Mouse (Mus musculus): ENCODE measurements around the gene Gm30083. TPM values are rescaled to one million over a fixed set of nuclear protein-coding genes. Genes with fewer than 3 reads are reported as not detected.

Gene Gm30083
- not detected in 2 replicates for polyA plus RNA-seq (2014; fragmentation: Nextera tagmentation; extraction: Ambion mirVana)

DNA sequence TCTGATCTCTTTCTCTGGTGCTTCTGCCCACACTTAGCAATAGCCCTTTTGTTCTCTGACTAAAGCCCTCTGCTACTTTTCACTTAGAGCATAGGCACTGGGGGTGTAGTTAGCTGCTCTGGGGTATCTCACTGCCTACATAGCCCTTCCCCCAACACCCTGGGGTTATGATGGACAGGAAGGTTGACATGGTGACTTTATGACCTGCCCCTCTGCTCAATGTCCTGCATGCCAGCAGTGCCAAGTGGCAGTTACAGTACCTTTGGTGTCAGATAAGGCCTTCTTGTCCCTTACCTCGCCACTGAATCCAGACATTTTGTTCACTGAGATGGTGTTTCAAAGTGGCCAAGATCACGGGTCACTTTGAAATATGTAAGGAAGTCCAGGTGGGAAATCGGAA is at the start of gene Gm30083:
Gene Gm30083, minus strand, starts transcription at position 120 of the 400 bp plus-strand sequence.
- Histone ChIP-seq H3K9ac (ENCODE audit: low read depth, low read length) (no peak within 1 kb of the TSS), H3K27me3 (ENCODE audit: control insufficient read depth, insufficient read depth, low read length) (no peaks in the 10 kb centered on the region), H3K4me2 (no peak within 1 kb of the TSS), H3K27ac (ENCODE audit: low read depth, low read length) (no peak within 1 kb of the TSS), H3K4me1 (ENCODE audit: control insufficient read depth, insufficient read depth, low read length) (no peaks in the 10 kb centered on the region), H3K4me3 (ENCODE audit: low read depth, low read length) (no peak within 1 kb of the TSS), H3K9me3 (replicated peaks; ENCODE audit: control insufficient read depth, low read length) (no peaks in the 10 kb centered on the region), H3K36me3 (ENCODE audit: control insufficient read depth, insufficient read depth, low read length) (no peaks in the 10 kb centered on the region)
- no peak for ATAC-seq (replicated peaks; ENCODE audit: insufficient number of reproducible peaks, low FRiP score, low TSS enrichment)
- 74% methylated on average over 3 of the region's 3 CpGs for WGBS (ENCODE audit: insufficient replicate concordance)

GRCm38 (mm10) chr14:34052516-34052915 is 37.5 kb upstream of the Gm30083 start, which contains the start of gene Antxrl:
TSS of gene Antxrl (plus strand) at chr14:34052707.
- 86% methylated on average over 6 of the region's 6 CpGs for WGBS (ENCODE audit: insufficient replicate concordance)

GRCm38 (mm10) chr14:34050101-34050779 is 35.3 kb upstream of the Gm30083 start:
- ATAC-seq (replicated peaks; ENCODE audit: insufficient number of reproducible peaks, low FRiP score, low TSS enrichment): no peak
- H3K4me3 ChIP-seq (ENCODE audit: low read depth, low read length): no peak overlapping the region

More at GRCm38 (mm10) chr14:34052516-34052915, 37.5 kb upstream of the Gm30083 start, which contains the start of gene Antxrl:
- Histone ChIP-seq H3K4me1 (ENCODE audit: control insufficient read depth, insufficient read depth, low read length) (no peaks in the 10 kb centered on the region), H3K4me2 (no peak within 1 kb of the TSS), H3K27ac (ENCODE audit: low read depth, low read length) (no peak within 1 kb of the TSS), H3K9ac (ENCODE audit: low read depth, low read length) (no peak within 1 kb of the TSS), H3K9me3 (replicated peaks; ENCODE audit: control insufficient read depth, low read length) (no peaks in the 10 kb centered on the region), H3K36me3 (ENCODE audit: control insufficient read depth, insufficient read depth, low read length) (no peaks in the 10 kb centered on the region), H3K4me3 (ENCODE audit: low read depth, low read length) (no peak within 1 kb of the TSS), H3K27me3 (ENCODE audit: control insufficient read depth, insufficient read depth, low read length) (0 out of 2 replicates have a peak, but pooled peaks cover 2% of the 10 kb centered on the region)
- no peak for ATAC-seq (replicated peaks; ENCODE audit: insufficient number of reproducible peaks, low FRiP score, low TSS enrichment)

DNA sequence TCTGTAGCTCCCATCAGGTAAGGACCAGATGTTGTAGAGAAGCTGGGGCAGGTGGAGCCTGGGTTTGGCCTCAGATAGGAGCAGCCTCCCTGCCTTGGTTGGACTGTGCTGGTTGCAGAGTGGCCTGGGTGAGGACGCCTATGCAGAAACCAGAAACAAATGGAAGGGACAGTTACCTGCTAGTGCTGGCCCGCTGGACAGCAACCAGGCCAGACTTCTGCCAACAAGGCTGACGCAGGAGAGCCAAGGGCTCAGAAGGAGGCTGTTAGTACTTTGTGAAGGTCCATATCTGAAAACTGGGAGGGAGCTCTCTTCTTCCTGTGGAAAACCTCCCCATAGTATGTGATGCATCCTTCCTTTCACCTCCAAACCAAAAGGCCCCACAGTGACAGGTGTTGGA is 28.4 kb upstream of the Gm30083 start:
- no peak for ATAC-seq (replicated peaks; ENCODE audit: insufficient number of reproducible peaks, low FRiP score, low TSS enrichment)
- no peak overlapping the region for H3K4me3 ChIP-seq (ENCODE audit: low read depth, low read length)
- WGBS (ENCODE audit: insufficient replicate concordance): 43% methylated on average over 3 of the region's 3 CpGs
- no peaks in the 10 kb centered on the region for H3K9me3 ChIP-seq (replicated peaks; ENCODE audit: control insufficient read depth, low read length)
- no peak overlapping the region for H3K9ac ChIP-seq (ENCODE audit: low read depth, low read length)
- H3K4me2 ChIP-seq: no peak overlapping the region
- H3K27ac ChIP-seq (ENCODE audit: low read depth, low read length): no peak overlapping the region
- H3K36me3 ChIP-seq (ENCODE audit: control insufficient read depth, insufficient read depth, low read length): no peaks in the 10 kb centered on the region
- no peaks in the 10 kb centered on the region for H3K4me1 ChIP-seq (ENCODE audit: control insufficient read depth, insufficient read depth, low read length)
- 0 out of 2 replicates have a peak, but pooled peaks cover 3% of the 10 kb centered on the region for H3K27me3 ChIP-seq (ENCODE audit: control insufficient read depth, insufficient read depth, low read length)

More at GRCm38 (mm10) chr14:34050101-34050779, 35.3 kb upstream of the Gm30083 start:
- Histone ChIP-seq H3K27ac (ENCODE audit: low read depth, low read length) (no peak overlapping the region), H3K9me3 (replicated peaks; ENCODE audit: control insufficient read depth, low read length) (no peaks in the 10 kb centered on the region), H3K4me2 (no peak overlapping the region), H3K4me1 (ENCODE audit: control insufficient read depth, insufficient read depth, low read length) (no peaks in the 10 kb centered on the region), H3K9ac (ENCODE audit: low read depth, low read length) (no peak overlapping the region), H3K27me3 (ENCODE audit: control insufficient read depth, insufficient read depth, low read length) (0 out of 2 replicates have a peak, but pooled peaks cover 3% of the 10 kb centered on the region), H3K36me3 (ENCODE audit: control insufficient read depth, insufficient read depth, low read length) (no peaks in the 10 kb centered on the region)
- WGBS (ENCODE audit: insufficient replicate concordance): 66% methylated on average over 5 of the region's 5 CpGs

GRCm38 (mm10) chr14:34041241-34041640 is 26.3 kb upstream of the Gm30083 start:
- Histone ChIP-seq H3K4me1 (ENCODE audit: control insufficient read depth, insufficient read depth, low read length) (no peaks in the 10 kb centered on the region), H3K4me2 (no peak overlapping the region), H3K9me3 (replicated peaks; ENCODE audit: control insufficient read depth, low read length) (no peaks in the 10 kb centered on the region), H3K4me3 (ENCODE audit: low read depth, low read length) (no peak overlapping the region), H3K27me3 (ENCODE audit: control insufficient read depth, insufficient read depth, low read length) (no peaks in the 10 kb centered on the region), H3K9ac (ENCODE audit: low read depth, low read length) (no peak overlapping the region), H3K36me3 (ENCODE audit: control insufficient read depth, insufficient read depth, low read length) (no peaks in the 10 kb centered on the region), H3K27ac (ENCODE audit: low read depth, low read length) (no peak overlapping the region)
- ATAC-seq (replicated peaks; ENCODE audit: insufficient number of reproducible peaks, low FRiP score, low TSS enrichment): no peak
- 79% methylated on average over 4 of the region's 4 CpGs for WGBS (ENCODE audit: insufficient replicate concordance)

GRCm38 (mm10) chr14:34033841-34034610 is 19.0 kb upstream of the Gm30083 start:
- H3K9me3 ChIP-seq (replicated peaks; ENCODE audit: control insufficient read depth, low read length): no peaks in the 10 kb centered on the region
- WGBS (ENCODE audit: insufficient replicate concordance): 77% methylated on average over 8 of the region's 8 CpGs
- no peak for ATAC-seq (replicated peaks; ENCODE audit: insufficient number of reproducible peaks, low FRiP score, low TSS enrichment)
- H3K9ac ChIP-seq (ENCODE audit: low read depth, low read length): no peak overlapping the region
- no peak overlapping the region for H3K27ac ChIP-seq (ENCODE audit: low read depth, low read length)
- no peaks in the 10 kb centered on the region for H3K36me3 ChIP-seq (ENCODE audit: control insufficient read depth, insufficient read depth, low read length)
- H3K4me1 ChIP-seq (ENCODE audit: control insufficient read depth, insufficient read depth, low read length): no peaks in the 10 kb centered on the region
- H3K4me3 ChIP-seq (ENCODE audit: low read depth, low read length): no peak overlapping the region
- no peak overlapping the region for H3K4me2 ChIP-seq
- H3K27me3 ChIP-seq (ENCODE audit: control insufficient read depth, insufficient read depth, low read length): no peaks in the 10 kb centered on the region

DNA sequence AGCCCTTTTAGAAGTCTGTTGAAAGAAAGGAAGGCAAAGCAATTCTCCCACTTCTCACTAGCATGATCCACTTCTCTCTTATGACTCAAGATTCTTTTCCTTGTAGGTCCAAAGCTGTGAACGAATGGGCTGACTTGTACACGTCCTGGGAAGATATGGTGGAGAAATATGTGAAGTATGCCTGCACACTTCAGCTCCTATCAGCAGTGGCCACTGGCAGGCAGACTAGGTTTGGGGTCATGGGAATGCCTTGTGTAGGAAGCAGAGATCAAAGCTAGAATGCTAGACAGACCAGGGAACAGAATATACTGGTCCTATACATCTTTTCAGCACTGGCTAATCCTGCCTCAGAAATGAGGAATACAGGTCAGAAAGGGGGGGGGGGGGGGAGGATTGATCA is 11.7 kb upstream of the Gm30083 start:
- no peak overlapping the region for H3K4me3 ChIP-seq (ENCODE audit: low read depth, low read length)
- no peak overlapping the region for H3K9ac ChIP-seq (ENCODE audit: low read depth, low read length)
- no peaks in the 10 kb centered on the region for H3K9me3 ChIP-seq (replicated peaks; ENCODE audit: control insufficient read depth, low read length)
- H3K4me2 ChIP-seq: no peak overlapping the region
- ATAC-seq (replicated peaks; ENCODE audit: insufficient number of reproducible peaks, low FRiP score, low TSS enrichment): no peak
- H3K4me1 ChIP-seq (ENCODE audit: control insufficient read depth, insufficient read depth, low read length): no peaks in the 10 kb centered on the region
- no peak overlapping the region for H3K27ac ChIP-seq (ENCODE audit: low read depth, low read length)
- H3K27me3 ChIP-seq (ENCODE audit: control insufficient read depth, insufficient read depth, low read length): no peaks in the 10 kb centered on the region
- no peaks in the 10 kb centered on the region for H3K36me3 ChIP-seq (ENCODE audit: control insufficient read depth, insufficient read depth, low read length)
- 18% methylated on average over 2 of the region's 2 CpGs for WGBS (ENCODE audit: insufficient replicate concordance)

DNA sequence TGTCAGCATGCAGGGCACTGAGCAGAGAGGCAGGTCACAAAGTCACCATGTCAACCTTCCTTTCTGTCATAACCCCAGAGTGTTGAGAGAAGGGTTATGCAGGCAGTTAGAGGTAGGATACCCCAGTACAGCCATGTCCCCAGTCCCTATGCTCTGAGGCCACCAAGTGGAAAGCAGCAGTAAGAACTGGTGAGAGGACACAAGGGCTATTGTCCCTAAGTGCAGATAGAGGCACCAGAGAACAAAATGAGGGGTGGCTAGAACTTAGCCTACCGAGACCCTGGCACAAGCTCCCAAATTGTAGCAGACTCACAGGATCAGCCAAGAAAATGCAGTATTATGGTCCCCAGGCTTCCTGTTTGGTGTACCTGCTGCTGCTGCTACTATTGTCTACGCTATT is 2.0 kb upstream of the Gm30083 start:
- no peaks in the 10 kb centered on the region for H3K9me3 ChIP-seq (replicated peaks; ENCODE audit: control insufficient read depth, low read length)
- H3K4me1 ChIP-seq (ENCODE audit: control insufficient read depth, insufficient read depth, low read length): no peaks in the 10 kb centered on the region
- no peak overlapping the region for H3K4me2 ChIP-seq
- H3K36me3 ChIP-seq (ENCODE audit: control insufficient read depth, insufficient read depth, low read length): no peaks in the 10 kb centered on the region
- ATAC-seq (replicated peaks; ENCODE audit: insufficient number of reproducible peaks, low FRiP score, low TSS enrichment): no peak
- no peak overlapping the region for H3K27ac ChIP-seq (ENCODE audit: low read depth, low read length)
- H3K27me3 ChIP-seq (ENCODE audit: control insufficient read depth, insufficient read depth, low read length): no peaks in the 10 kb centered on the region
- 89% methylated on average over 2 of the region's 2 CpGs for WGBS (ENCODE audit: insufficient replicate concordance)
- no peak overlapping the region for H3K4me3 ChIP-seq (ENCODE audit: low read depth, low read length)
- no peak overlapping the region for H3K9ac ChIP-seq (ENCODE audit: low read depth, low read length)

All from heart, embryonic 11.5 days (tissue).